Mouse (Mus musculus) 3134 (cell line): ENCODE measurements around the gene Capn9.

Experiments used
- DNase-seq: peaks from one replicate; pipeline ENCODE4 v3.0.0-alpha.2; 2011; ENCODE audit warnings: low spot score; ENCODE audit not compliant: insufficient read length; ENCODE audit errors: extremely low read depth

The Capn9 gene

DNA sequence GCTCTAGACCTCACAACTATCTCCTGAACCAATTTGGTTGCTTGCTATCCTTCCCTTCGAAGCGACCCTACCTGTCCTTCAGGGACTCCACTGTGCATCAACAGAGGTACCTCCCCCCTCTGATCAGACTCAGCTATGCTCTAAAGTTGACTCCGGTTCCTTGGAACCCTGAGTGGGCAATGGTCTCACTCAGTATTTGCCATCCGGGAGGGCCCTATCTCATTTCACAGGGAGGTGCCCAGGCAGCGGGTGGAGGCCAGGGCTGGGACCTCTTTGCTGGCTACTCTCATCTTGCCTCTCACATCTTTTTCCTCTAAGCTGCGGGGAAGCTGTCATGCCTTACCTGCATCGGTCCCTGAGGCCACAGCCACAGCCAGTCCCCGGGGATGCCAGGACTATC lies at the start of gene Capn9:
Capn9 (plus strand) TSS at position 301 of the 400 bp plus-strand sequence.
- DNase-seq: no peak

DNA sequence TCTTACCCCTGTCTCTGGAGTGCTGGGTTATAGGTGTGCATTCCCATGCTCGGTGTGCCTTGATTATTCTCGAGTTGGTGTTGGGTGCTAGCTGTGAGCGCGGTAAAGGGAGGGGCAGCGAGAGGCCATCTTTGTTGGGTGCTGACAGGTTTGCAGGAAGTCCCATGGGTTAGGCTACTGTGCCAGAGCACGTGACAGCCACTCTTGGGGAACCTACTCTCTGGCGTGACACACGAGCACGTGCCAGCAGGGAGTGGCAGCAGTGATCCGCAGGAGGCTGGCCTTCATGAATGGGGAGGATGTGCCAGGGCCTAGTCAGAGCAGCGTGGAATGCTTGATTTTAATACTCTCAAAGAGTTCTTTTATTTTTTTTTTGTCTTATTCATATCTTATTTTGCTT lies 49.6 kb upstream of the Capn9 start:
- no peak for DNase-seq

DNA sequence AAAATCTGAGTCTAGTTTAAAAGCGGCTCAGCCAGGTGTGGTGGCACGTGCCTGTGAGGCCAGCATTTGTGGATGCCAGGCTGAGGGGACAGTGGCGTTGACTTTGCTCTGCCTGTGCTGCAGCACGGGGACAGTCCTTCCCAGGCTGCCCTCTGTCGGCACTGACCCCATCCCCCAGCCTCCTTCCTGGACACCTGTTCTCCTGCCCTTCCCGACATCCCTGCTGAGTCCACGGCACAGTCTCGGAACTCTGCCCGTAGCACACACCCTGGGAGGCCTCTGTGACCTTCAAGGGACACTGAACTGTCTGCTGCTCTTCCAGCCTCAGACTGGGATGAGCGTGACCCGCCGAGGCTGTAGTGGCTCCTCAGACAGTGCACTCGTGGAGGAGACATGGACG lies 45.8 kb upstream of the Capn9 start:
- no peak for DNase-seq

DNA sequence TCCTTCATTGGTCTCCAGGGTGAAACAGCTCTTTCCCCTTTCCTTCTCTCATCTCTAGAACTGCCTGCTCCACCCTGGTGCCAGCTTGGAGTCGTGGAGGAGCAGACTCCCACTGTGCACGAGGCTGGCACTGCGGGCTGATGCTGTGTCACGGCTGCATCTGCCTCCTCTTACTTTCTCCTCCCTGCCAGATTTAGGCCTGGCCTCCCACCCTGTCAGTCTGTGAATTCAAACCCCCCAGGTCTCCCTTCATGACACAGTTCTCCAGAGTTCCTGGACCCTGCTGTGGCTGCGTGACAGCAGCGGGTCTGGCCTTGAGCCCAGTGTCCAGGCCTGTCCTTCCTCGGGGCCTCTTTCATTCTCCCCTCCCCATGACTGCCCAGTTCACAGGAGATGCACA lies 45.4 kb upstream of the Capn9 start:
- no peak for DNase-seq

DNA sequence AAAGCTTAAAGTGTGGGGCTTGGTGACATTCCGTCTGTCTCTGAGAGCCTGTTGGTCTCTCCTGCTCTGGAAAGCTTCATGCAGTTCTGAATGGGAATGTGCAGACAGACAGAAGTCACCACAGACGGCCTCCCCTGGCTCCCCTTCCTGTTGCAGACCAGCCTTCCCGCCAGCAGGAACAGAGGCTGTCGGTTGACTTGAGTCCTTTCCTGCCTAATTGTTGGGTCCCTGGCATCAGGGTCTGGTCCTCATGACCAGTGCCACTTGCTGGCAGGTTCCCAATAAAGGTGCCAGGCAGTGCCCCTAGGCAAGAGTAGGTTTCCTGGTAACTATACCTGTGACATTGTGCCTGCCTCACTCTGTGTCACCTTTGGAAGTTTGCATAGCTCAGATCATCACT lies 44.9 kb upstream of the Capn9 start:
- no peak for DNase-seq

DNA sequence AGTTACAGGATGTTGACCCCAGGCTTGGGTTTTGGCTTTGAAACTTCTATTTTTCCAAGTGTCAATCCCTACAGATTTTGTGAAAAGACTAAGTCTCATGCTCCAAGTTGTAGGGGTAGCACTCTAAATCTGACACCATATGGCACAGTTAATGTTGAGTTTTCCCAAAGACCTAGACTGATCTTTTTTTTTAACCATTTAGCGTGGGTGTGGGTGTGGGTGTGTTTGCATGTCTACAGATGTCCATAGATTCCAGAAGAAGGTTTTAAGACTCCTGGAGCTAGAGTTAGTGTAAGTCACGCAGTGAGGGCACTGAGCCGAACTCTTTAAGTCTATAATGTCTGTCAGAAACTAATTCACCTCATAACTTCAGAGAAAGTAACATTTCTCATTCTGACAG lies 43.3 kb upstream of the Capn9 start:
- DNase-seq: no peak

DNA sequence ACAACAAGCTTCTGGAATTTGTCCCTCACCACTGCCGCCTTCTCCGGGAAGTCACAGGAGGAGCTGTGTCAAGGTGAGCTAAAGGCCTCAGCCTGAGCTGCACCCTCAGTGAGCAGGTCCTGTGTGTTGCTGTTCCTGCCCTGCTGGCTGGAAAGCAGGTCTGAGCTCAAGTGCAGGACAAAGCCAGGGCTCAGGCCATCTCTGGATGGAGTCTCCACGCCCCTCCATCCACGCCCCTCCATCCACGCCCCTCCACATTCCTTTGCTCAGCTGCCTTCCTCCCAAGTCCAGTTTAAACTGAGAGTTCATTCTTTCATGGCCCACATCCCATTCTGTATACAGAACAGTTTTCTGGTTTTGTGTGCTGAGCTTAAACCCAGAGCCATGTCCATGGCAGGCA lies 40.5 kb upstream of the Capn9 start:
- no peak for DNase-seq

DNA sequence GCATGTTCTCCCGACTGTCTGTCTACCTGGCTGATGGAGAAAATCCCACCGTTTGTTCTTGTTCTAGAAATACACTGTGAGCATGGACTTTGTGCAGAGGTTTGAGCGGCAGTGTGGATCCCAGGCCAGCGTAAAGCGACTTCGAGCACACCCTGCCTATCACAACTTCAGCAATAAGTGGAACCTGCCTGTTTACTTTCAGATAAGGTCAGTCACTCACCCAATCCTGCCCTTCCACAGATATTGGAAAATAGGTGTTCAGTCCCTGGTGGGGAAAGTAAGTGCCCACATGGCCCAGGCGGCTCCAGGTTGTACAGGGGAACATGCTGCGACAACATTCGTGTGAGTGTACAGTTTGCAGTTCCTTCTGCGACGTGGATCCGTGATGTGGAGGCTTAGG lies 35.0 kb upstream of the Capn9 start:
- DNase-seq: no peak

DNA sequence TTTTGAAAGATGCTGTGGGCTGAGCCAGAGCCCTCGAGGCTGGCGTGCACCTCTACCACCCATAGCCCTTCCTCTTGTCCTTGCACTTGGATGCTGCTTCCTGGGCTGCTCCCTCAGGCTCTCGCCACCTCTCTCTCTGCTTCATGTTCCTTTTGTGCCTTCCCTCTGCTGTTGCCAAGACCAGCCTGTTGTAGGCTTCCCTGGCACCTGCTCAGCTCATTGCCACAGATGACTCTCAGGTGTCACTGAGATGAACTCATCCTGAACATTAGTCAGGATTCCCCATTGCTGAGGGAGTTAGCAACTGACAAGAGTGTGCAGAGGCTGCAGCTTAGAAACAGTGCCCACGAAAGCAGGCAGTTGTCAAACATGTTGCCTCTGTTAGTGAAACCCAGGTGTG lies 33.9 kb upstream of the Capn9 start:
- no peak for DNase-seq

DNA sequence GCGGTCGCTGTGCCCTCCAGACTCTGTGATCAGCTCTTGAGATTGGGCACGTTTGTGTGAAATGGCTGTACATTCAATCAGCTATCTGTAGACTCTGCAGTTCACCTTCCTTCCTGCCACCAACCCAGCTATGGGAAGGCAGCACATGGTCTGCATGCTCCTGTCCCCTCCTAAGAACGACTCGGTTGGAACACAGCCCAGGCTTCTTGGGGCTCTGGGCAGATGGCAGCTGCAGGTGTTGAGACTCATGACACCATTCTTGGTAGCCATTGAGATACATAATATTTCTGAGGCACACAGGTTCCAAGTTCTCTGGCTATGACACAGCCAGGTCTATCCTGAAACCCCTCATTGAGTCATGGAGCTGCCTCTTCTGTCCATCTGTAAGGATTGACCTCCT lies 32.6 kb upstream of the Capn9 start:
- DNase-seq: no peak

DNA sequence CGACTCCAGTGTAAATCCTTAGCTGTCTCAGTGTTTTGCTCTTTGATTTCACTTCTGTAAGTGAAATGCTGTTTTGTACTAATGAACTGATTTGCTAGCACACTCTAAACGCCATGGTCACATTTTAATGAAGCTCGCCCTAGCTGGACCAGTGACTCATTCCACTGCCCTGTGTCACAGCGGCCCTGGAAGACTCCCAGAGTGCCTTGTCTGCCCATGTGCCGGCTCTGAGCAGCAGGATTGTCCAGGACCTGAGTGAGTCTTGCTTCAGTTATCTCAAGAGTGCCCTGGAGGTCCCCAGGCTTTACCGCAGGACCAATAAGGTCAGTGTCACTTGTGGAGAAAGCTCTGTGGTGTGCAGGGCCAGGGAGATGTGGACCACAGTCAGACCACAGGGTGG lies 29.5 kb upstream of the Capn9 start:
- DNase-seq: no peak

DNA sequence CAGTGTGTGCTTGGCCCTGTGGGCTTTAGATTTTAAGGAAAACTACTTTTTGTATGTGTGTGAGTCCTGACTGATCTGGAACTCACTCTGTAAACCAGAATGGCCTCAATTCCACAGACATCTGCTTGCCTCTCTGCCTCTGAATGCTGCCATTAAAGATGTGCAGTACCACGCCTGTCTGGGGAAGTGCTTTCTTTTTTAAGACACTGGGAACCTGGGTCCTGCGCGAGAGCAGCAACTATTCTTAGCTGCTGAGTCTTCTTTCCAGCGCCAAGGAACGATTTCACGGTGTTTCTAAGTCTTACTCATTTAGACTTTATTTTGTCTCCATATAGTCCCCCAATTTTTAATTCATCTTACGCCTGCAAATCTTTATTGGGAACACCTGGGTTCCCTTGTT lies 29.1 kb upstream of the Capn9 start:
- DNase-seq: no peak

DNA sequence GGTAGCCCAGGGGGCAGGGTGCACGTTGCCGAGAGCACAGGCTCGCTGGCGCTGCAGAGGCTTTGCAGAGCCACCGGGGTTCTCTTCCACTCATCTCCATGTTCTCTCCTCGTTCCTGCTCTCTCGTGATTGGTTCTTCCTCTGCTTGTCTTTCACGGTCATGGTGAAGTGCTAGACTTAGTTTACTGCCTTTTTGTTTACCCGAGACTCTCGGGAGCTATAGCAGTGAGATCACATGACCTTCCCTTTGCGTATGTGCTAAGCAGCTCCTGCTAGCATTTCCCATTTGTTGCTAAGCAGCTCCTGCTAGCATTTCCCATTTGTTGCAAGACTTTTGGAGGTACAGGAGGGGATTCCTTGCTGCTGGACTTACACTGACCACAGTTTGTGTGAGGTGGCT lies 28.6 kb upstream of the Capn9 start:
- no peak for DNase-seq

DNA sequence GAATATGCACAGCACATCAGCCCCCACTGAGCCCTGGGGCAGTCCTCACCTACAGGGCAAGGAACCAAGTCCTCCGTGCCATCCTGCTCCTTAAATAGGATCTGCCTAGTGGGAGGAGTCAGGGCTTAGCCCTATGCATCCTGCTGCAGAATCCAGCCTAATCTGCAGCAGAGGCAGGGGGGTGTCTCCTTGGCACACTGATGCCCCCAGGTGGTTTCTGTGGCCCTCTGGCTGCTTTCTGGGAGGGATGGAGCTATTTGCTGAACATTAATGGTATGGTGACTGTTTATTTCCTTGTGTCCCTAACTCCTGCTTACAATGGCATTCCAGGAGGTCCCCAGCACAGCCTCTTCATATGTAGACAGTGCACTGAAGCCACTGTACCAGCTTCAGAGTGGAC lies 27.7 kb upstream of the Capn9 start:
- no peak for DNase-seq

DNA sequence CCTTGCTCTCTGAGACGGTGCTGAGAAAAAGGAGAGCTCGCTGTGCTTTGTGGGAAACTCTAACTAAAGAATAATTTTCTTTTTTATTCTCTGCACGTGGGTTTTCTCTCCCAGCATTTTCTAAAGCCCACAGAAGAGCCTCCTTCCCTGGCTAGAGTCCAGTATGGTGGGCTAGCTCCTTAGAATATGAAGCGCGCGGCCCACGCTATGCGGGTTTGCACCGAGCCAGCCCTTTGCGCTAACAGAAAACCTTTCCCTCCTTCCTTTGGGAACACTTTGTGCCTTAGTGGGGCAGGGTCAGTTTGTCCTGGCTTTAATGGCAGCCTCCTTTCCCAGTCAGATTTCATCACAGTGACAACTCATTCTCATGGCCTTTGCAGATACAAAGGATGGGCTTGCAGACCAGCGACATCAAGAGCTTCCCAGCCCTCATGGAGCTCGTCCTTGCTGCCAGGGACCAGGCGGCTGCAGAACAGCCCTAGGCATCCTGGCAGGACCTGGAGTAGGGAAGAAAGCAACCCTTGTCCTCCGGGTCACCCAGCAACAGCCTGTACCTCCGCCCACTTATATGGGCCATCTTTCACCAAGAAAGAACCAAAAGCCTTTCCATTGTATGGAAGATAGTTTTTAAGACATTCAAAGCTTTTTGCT lies 24.8 kb upstream of the Capn9 start:
- DNase-seq: no peak

DNA sequence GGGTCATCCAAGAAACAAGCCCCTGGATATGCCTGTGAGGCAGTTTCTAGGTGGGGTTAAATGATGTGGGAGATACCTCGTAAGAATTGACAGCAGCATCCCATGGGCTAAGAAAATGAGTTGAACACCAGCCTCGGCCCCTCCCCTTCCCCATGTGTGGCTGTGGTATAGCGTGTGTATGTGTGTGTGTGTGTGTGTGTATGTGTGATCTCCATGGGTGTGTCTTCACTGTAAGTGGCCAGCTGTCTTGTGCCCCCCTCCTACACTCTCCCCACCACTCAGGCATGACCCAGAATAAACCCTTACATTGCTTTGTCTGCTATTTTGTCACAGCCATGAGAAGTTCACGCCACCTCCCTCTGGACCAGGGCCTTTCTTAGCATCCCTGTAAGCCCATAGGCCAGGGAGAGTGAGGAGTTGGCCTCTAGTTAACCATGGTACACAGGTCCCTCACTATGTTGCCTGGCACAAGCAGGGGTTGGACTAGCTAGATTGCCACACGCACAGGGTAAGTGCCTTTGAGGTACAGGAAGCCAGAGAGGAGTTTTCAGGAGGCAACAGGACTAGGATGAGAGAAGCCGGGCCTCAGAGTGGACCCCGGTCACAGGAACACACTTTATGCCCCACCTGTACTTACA lies 20.7 kb upstream of the Capn9 start:
- DNase-seq: no peak

DNA sequence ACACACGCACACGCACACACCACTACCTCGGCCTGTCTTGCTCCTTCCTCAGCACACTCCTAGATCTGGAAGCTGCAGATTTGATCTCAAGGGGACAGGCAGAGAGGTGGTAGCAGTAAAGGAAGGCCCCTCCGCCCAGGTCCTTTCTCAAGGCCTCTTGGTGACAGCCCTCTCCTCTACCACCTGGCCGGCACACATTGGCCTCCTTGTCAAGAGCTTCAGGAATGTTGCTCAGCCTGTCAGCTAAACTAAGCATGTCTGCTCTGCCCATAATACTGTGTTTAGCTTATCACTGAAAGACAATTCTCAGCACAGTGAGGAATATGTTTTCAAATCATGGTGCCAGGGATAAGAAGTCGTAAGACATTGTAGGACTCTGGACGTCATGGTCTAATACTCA lies 19.7 kb upstream of the Capn9 start:
- no peak for DNase-seq

DNA sequence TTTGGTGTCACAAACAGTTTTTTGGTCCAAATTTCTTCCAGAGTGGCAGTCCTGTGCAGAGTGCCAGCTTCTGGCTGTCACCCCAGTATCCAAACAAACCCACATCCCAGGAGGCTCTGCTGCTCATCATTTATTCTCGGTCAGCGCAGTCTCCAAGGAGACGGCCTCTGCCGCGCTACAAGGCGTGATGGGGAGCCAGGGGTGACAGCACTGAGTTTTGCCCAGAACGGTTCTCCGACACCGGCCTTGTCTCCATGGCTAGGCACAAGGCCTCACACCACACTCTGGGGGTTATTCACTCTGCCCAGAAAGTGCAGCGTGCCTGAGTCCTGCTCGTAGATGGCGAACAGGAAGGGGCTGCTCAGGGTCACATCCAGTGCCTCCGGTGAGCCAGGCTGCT lies 19.3 kb upstream of the Capn9 start:
- DNase-seq: no peak

DNA sequence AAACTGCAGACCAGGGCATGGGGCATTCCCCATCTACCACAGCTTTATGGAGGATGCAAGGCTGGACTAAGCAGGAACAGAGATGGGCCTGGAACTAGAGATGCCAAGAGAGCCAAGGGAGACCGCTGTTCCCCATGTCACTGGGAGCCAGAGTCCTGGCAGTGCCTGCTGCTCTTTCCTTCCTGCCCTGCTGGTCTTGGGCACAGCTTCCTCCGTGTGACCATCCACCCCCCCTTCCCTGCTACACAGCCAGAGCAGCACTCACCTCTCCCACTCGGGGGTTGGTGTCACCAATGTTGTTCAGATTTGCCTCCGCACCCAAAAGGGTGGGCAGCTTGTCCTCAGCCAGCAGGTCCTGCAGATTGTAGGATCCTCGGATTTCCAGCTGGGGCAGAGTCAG lies 18.4 kb upstream of the Capn9 start:
- DNase-seq: no peak

DNA sequence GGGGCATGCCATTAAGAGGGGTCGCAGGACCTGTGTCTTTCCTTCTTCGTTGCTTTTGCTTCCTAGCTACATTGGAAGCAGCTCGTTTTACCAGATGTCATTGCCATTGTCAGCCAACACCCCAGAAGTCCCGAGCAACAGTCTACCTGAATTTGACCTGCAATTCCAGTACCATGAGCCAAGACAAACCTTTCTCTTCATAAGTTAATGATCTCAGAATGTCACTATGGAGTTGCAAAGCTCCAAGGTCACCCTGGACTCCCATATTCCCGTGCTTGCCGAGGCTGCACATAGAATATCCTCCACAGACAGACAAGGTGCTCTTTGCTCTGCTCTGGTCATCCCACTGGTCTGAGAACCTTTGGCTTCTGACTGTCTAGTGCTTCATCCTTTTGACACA lies 8.8 kb upstream of the Capn9 start:
- no peak for DNase-seq

DNA sequence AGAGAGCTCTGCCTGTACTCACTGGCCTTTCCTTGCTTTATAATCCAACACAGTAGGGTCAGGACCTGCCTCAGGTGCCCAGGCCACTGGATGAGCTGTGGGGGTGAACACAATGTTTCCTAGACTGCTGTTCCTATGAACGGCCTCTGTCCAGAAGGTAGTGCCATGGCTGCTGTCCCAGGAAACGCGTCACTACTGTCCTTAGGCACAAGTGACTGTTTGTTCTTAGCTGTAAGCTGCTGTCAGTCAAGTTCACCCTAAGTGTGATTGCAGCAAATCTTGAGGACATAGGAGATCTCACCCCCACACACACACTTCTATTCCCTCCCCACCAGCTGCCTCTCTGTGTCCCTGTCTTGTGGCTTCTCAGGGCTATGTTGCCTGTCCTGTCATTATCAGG lies 8.3 kb upstream of the Capn9 start:
- no peak for DNase-seq

DNA sequence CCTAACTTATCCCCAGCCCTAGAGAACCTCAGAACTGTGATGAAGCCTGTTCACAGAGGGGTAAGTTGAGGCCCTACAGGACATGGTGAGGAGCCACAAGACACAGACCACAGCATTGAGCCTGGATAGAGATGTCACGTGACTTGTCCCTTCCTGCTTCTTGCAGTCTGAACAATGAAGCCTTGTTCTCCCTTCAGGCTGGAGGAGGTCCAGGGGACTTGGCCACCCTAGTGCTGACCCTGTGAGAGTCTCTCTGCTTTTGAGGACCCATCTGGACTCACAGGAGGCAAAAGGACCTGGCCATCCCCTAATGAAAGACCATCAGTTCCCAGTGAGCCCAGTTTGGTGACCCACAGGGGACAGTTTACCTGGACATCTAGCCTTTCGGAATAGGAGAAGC lies 6.8 kb upstream of the Capn9 start:
- DNase-seq: no peak

DNA sequence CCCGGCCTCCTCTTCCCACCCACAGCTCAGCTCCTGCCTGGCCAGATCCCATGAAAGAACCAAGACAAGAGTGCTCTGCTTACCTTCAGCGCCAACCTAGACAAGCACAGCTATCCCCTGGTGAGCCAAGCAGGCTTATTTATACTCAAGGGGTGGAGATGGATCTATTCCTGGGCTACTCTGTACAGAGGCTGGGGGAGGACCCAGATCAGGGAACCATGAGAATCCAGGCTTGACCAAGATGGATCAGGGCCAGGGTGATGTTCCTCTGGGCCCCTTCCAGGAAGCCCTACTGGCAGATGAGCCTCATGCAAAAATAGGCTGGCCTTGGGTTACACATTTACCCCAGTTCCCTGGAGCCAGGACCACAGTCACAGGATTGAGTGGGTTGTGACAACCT lies 6.3 kb upstream of the Capn9 start, which contains the start of gene Agt:
Agt (minus strand) TSS at position 114 of the 400 bp plus-strand sequence.
- no peak for DNase-seq
